Mouse (Mus musculus): ENCODE results near the gene Prss36. TPM values are rescaled to one million over a fixed set of nuclear protein-coding genes. Genes with fewer than 3 reads are reported as not detected.
"Not testable (repeated sequence)": the region's sequence is repeated elsewhere in the genome, so short reads cannot be mapped to it uniquely, and the experiment has no call there.

Gene Prss36
- total RNA-seq (2014; fragmentation: Nextera tagmentation) (0.92 and 7.3 TPM in 2 replicates), total RNA-seq (2017) (0.90 and 3.3 TPM in 2 replicates)

- ATAC-seq (replicated peaks; ENCODE audit: poor library complexity, severe bottlenecking): no peak
Measured at GRCm38 (mm10) chr7:127946470-127947023, at the start of gene Prss36. Gene Prss36 (minus strand): TSS chr7:127946725.

- ATAC-seq (replicated peaks; ENCODE audit: poor library complexity, severe bottlenecking): peak; percentile 69
Measured at GRCm38 (mm10) chr7:127993341-127993977, 46.9 kb upstream of the Prss36 start, which contains the start of gene Pycard. Gene Pycard (minus strand): TSS chr7:127993867.

GRCm38 (mm10) chr7:127992488-127993340, 46.2 kb upstream of the Prss36 start:
- peak; percentile 31 for ATAC-seq (replicated peaks; ENCODE audit: poor library complexity, severe bottlenecking)

GRCm38 (mm10) chr7:127991643-127992487, 45.3 kb upstream of the Prss36 start:
- ATAC-seq (replicated peaks; ENCODE audit: poor library complexity, severe bottlenecking): peak; percentile 49

GRCm38 (mm10) chr7:127988904-127989303, 42.4 kb upstream of the Prss36 start:
- ATAC-seq (replicated peaks; ENCODE audit: poor library complexity, severe bottlenecking): no peak

GRCm38 (mm10) chr7:127980606-127981005, 34.1 kb upstream of the Prss36 start:
- no peak for ATAC-seq (replicated peaks; ENCODE audit: poor library complexity, severe bottlenecking)

GRCm38 (mm10) chr7:127978856-127979255, 32.3 kb upstream of the Prss36 start:
- no peak for ATAC-seq (replicated peaks; ENCODE audit: poor library complexity, severe bottlenecking)

GRCm38 (mm10) chr7:127974413-127974930, 27.9 kb upstream of the Prss36 start:
- ATAC-seq (replicated peaks; ENCODE audit: poor library complexity, severe bottlenecking): peak; percentile 30

- ATAC-seq (replicated peaks; ENCODE audit: poor library complexity, severe bottlenecking): peak; percentile 38
Measured at GRCm38 (mm10) chr7:127967922-127968828, 21.6 kb upstream of the Prss36 start.

- ATAC-seq (replicated peaks; ENCODE audit: poor library complexity, severe bottlenecking): peak; percentile 83
Measured at GRCm38 (mm10) chr7:127967004-127967921, 20.7 kb upstream of the Prss36 start, which contains the start of gene Fus. Gene Fus (plus strand): TSS chr7:127967457.

- ATAC-seq (replicated peaks; ENCODE audit: poor library complexity, severe bottlenecking): no peak
Measured at GRCm38 (mm10) chr7:127966371-127966918, 19.9 kb upstream of the Prss36 start.

GRCm38 (mm10) chr7:127959364-127959763, 12.8 kb upstream of the Prss36 start:
- no peak for ATAC-seq (replicated peaks; ENCODE audit: poor library complexity, severe bottlenecking)

- peak; percentile 87 for ATAC-seq (replicated peaks; ENCODE audit: poor library complexity, severe bottlenecking)
Measured at GRCm38 (mm10) chr7:127952864-127953581, 6.5 kb upstream of the Prss36 start.

GRCm38 (mm10) chr7:127944614-127945013, 1.9 kb downstream of the Prss36 start:
- ATAC-seq (replicated peaks; ENCODE audit: poor library complexity, severe bottlenecking): no peak

GRCm38 (mm10) chr7:127942097-127942496, 4.4 kb downstream of the Prss36 start:
- not testable (repeated sequence) for ATAC-seq (replicated peaks; ENCODE audit: poor library complexity, severe bottlenecking)

GRCm38 (mm10) chr7:127936216-127936884, 10.2 kb downstream of the Prss36 start:
- no peak for ATAC-seq (replicated peaks; ENCODE audit: poor library complexity, severe bottlenecking)

Measured in granulocyte monocyte progenitor cell, adult 5-6 weeks (primary cell).